Mouse (Mus musculus) neural tube, embryonic 13.5 days (tissue): ENCODE measurements around the gene Sync. TPM values are rescaled to one million over a fixed set of nuclear protein-coding genes. Genes with fewer than 3 reads are reported as not detected.

Source experiments
- ATAC-seq: fragments of 200-750 bp; cut with Nextera tagmentation; 2 replicates; pipeline ENCODE4 v1.8.0; 2017; ENCODE audit warnings: low read depth, mild to moderate bottlenecking, moderate TSS enrichment, moderate library complexity
- H3K27ac ChIP-seq: fragments of 300-500 bp; sonication (generic); replicated peaks from 2 replicates; pipeline ENCODE4 v1.5.1; 2015; ENCODE audit warnings: moderate library complexity, mild to moderate bottlenecking, inconsistent platforms
- H3K27me3 ChIP-seq: fragments of 300-500 bp; sonication (generic); 2 replicates; pipeline ENCODE4 v1.6.1; 2015; ENCODE audit warnings: mild to moderate bottlenecking, inconsistent platforms
- H3K36me3 ChIP-seq: fragments of 300-500 bp; sonication (generic); 2 replicates; pipeline ENCODE4 v1.6.1; 2015; ENCODE audit warnings: mild to moderate bottlenecking, inconsistent platforms
- H3K4me1 ChIP-seq: fragments of 300-500 bp; sonication (generic); replicated peaks from 2 replicates; pipeline ENCODE4 v1.6.1; 2015; ENCODE audit warnings: inconsistent platforms
- H3K4me2 ChIP-seq: fragments of 300-500 bp; sonication (generic); 2 replicates; pipeline ENCODE4 v1.6.1; 2015; ENCODE audit warnings: inconsistent platforms, mild to moderate bottlenecking, moderate library complexity
- H3K4me3 ChIP-seq: fragments of 300-500 bp; sonication (generic); 2 replicates; pipeline ENCODE4 v1.5.1; 2015; ENCODE audit warnings: mild to moderate bottlenecking, inconsistent platforms
- H3K9ac ChIP-seq: fragments of 300-500 bp; sonication (generic); 2 replicates; pipeline ENCODE4 v1.6.1; 2015; ENCODE audit warnings: moderate library complexity, mild to moderate bottlenecking, inconsistent platforms
- H3K9me3 ChIP-seq: fragments of 300-500 bp; sonication (generic); 2 replicates; pipeline ENCODE4 v1.6.1; 2016; ENCODE audit warnings: inconsistent platforms
- WGBS: fragments of 180-500 bp; shearing (Covaris S2); methylation state at CpG from one replicate; pipeline ENCODE4 v1.1.7; 2015; 5-methylcytosine and 5-hydroxymethylcytosine counted together
- microRNA-seq: library from miRNA; unstranded; fragments of <30 nt; microRNA quantifications from one replicate; pipeline ENCODE4, GENCODE M21; 2016
- polyA plus RNA-seq: library from polyadenylated mRNA; unstranded; fragments of >200 nt; fragmentation: Nextera tagmentation; extraction: Ambion mirVana; gene quantifications from 2 replicates; pipeline ENCODE4 v1.2.1, GENCODE M21; 2015

The Sync gene
- polyA plus RNA-seq, 1 experiment from 2014 or later: 3.2 TPM

DNA sequence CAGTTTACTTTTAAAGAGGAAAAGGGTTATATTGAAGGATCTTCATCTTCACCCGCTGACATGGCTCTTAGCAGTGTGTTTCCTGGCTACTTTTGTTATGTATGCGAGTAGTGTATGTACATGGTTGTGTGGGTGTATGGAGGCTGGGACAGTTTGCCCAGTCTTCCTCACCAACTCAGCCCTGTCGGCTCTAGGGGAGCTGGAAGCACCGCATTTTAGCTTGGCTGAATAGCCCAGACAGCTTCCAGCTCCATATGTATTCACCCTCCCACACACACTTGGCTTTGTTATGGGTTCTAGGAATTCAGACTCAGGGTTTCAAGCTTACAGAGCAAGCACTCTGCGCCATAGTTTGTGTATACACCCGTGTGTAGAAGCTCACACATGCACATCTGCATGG lies 63.7 kb downstream of the Sync start:
- H3K9me3 ChIP-seq: no peaks in the 10 kb centered on the region
- 76% methylated on average over 6 of the region's 6 CpGs for WGBS
- ATAC-seq: no peak
- H3K27me3 ChIP-seq: no peaks in the 10 kb centered on the region
- H3K4me2 ChIP-seq: no peak overlapping the region
- no peak overlapping the region for H3K27ac ChIP-seq
- peaks cover 49% of the 10 kb centered on the region for H3K36me3 ChIP-seq
- H3K9ac ChIP-seq: no peak overlapping the region
- H3K4me3 ChIP-seq: no peak overlapping the region
- H3K4me1 ChIP-seq: no peaks in the 10 kb centered on the region

- Histone ChIP-seq H3K9me3 (no peaks in the 10 kb centered on the region), H3K27me3 (no peaks in the 10 kb centered on the region), H3K27ac (no peak overlapping the region), H3K4me3 (no peak overlapping the region), H3K4me1 (no peaks in the 10 kb centered on the region), H3K4me2 (no peak overlapping the region), H3K9ac (no peak overlapping the region), H3K36me3 (peaks cover 58% of the 10 kb centered on the region)
- ATAC-seq: no peak
- WGBS: 92% methylated on average over 12 of the region's 12 CpGs
Observed at GRCm38 (mm10) chr4:129353176-129353575, 65.8 kb downstream of the Sync start.

- no peak for ATAC-seq
- Histone ChIP-seq H3K9me3 (no peaks in the 10 kb centered on the region), H3K4me3 (no peak overlapping the region), H3K9ac (no peak overlapping the region), H3K27me3 (no peaks in the 10 kb centered on the region), H3K36me3 (peaks cover 64% of the 10 kb centered on the region), H3K4me1 (no peaks in the 10 kb centered on the region), H3K4me2 (no peak overlapping the region), H3K27ac (no peak overlapping the region)
- WGBS: 83% methylated on average over 15 of the region's 15 CpGs
Observed at GRCm38 (mm10) chr4:129354236-129354635, 66.8 kb downstream of the Sync start.

GRCm38 (mm10) chr4:129357613-129358163 lies 70.3 kb downstream of the Sync start:
- no peaks in the 10 kb centered on the region for H3K4me1 ChIP-seq
- 89% methylated on average over 15 of the region's 15 CpGs for WGBS
- peaks cover 62% of the 10 kb centered on the region for H3K36me3 ChIP-seq
- ATAC-seq: no peak
- H3K27me3 ChIP-seq: no peaks in the 10 kb centered on the region
- no peak overlapping the region for H3K9ac ChIP-seq
- H3K4me3 ChIP-seq: no peak overlapping the region
- no peak overlapping the region for H3K27ac ChIP-seq
- no peaks in the 10 kb centered on the region for H3K9me3 ChIP-seq
- H3K4me2 ChIP-seq: no peak overlapping the region

Small RNAs within 50 kb of the gene (microRNA-seq; reads per million reads assigned to microRNA genes)
- gene Gm22994: not detected

Other genes starting within 250 kb of the Sync start
- 22.4 and 25.7 TPM in 2 replicates for gene Rnf19b, start 229.3 kb upstream of the Sync start, polyA plus RNA-seq
- 0.39 TPM in 1 of 2 replicates, not detected in the other for gene Tmem54, start 182.1 kb upstream of the Sync start, polyA plus RNA-seq
- gene Hpca, start 165.6 kb upstream of the Sync start, polyA plus RNA-seq: 50.3 and 55.8 TPM in 2 replicates
- 24.4 and 24.5 TPM in 2 replicates for gene Fndc5, start 150.6 kb upstream of the Sync start, polyA plus RNA-seq
- 15.8 and 19.9 TPM in 2 replicates for gene S100pbp, start 97.9 kb upstream of the Sync start, polyA plus RNA-seq
- gene Yars, start 97.9 kb upstream of the Sync start, polyA plus RNA-seq: 106 and 108 TPM in 2 replicates
- 7.5 and 10.3 TPM in 2 replicates for gene C77080, start 26.2 kb upstream of the Sync start, polyA plus RNA-seq
- 344 and 395 TPM in 2 replicates for gene Rbbp4, start 47.8 kb downstream of the Sync start, polyA plus RNA-seq
- 24.9 and 28.2 TPM in 2 replicates for gene Zbtb8os, start 48.1 kb downstream of the Sync start, polyA plus RNA-seq
- gene Zbtb8a, start 90.5 kb downstream of the Sync start, polyA plus RNA-seq: 18.5 and 20.4 TPM in 2 replicates
- 10.7 and 11.1 TPM in 2 replicates for gene Zbtb8b, start 153.2 kb downstream of the Sync start, polyA plus RNA-seq
- gene Bsdc1, start 174.0 kb downstream of the Sync start, polyA plus RNA-seq: 34.8 and 38.1 TPM in 2 replicates
- gene Tssk3, start 203.4 kb downstream of the Sync start, polyA plus RNA-seq: not detected in 2 replicates
- not detected in 2 replicates for gene Fam229a, start 203.6 kb downstream of the Sync start, polyA plus RNA-seq
- 1,745 and 1,831 TPM in 2 replicates for gene Marcksl1, start 226.0 kb downstream of the Sync start, polyA plus RNA-seq